Mouse (Mus musculus) lung, postnatal 4 days (tissue): Measurements from ENCODE around the gene Ap1g1.
A peak's percentile ranks its signal among the peaks of the same experiment; 100 is the strongest.
"Not testable (repeated sequence)": the region's sequence is repeated elsewhere in the genome, so short reads cannot be mapped to it uniquely, and the experiment has no call there.

Experiments used
- DNase-seq, 2 experiments: peaks; one replicate each; pipeline ENCODE4 v3.0.0; 2021

The Ap1g1 gene

GRCm38 (mm10) chr8:109868003-109868679 is 89.8 kb downstream of the Ap1g1 start, which contains the start of gene Phlpp2:
Gene Phlpp2, plus strand, starts transcription at chr8:109868542.
- peak; percentile 97 to 98 for DNase-seq

DNA sequence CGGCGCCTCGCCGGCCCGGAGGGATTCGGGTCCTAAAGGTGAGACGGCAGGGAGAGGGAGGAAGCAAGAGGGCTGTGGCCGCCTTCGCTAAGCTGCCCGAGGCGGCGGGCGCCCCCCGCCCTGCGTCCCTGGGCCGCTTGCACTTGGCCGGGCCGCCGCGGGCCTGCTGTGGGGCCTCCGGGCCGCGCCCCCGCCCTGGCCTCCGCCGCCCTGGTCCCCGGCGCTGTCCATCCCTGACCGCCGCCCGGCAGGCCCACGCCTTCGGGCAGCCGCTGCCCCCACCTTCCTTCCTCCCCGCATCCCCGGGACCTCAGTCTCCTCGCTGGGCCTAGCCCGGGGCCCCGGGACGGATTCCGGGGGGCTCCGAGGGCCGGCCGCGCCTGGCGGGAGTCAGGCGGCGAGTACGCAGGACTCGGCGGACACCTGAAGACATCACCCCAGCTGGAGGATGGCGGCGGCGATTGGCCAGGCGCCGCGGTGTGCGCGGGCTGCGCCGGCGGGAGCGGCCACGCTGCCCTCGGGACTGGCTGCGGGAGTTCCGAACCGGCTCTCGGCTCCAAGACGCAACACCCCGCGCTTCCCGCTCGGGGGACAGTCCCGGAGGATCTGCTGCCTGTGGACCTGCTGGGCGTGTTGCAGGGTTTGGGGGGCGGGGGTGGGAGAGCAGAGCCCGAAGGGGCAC is 90.5 kb downstream of the Ap1g1 start:
- peak in 1 of 2 experiments; percentile 59 for DNase-seq

GRCm38 (mm10) chr8:109871056-109871455 is 92.7 kb downstream of the Ap1g1 start:
- DNase-seq: no peak

DNA sequence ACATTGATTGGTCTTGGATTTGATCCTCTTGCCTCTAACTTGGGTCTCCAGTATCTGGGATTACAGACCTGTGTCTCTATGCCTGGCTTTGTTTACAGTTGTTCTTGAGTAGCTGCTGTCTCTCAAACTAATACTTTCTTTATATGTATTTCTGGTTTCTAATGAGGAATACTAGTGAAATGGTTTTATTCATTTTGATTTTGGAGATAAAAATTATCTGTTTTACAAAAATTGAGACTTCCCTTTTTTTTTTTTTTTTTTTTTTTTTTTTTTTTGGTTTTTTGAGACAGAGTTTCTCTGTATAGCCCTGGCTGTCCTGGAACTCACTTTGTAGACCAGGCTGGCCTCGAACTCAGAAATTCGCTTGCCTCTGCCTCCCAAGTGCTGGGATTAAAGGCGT is 95.4 kb downstream of the Ap1g1 start:
- not testable (repeated sequence) for DNase-seq

GRCm38 (mm10) chr8:109880012-109880662 is 101.8 kb downstream of the Ap1g1 start:
- no peak for DNase-seq

DNA sequence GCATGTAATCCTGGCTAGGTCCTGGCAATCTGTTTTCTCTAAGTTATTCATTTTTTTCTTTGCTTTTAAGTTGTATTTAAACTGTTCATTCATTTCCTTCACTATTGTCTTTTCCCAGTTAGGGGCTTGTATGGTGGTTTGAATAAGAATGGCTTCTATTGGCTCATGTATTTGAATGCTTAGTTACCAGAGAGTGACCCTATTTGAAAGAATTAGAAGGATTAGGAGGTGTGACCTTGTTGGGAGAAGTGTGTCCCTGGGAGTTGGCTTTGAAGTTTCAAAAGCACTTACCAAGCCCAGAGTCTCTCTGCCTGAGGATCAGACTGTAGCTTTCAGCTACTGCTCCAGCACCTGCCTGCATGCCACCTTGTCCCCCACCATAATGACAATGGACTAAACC is 106.9 kb downstream of the Ap1g1 start:
- DNase-seq: no peak

DNA sequence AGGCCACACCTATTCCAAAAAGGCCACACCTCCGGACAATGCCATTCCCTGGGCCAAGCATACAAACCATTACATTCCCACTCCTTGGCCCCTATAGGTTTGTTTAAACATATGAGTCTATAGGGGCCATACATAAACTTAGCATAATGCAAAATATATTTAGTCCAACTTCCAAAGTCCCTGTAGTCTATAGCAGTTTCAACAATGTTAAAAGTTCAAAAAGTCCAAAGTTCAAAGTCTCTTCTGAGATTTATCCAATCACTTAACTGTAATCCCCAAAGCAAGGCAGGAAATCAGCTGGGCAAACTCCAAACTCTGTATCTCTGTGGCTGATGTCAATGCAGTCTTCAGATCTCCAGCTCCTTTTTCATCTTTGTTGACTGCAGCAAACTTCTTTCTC is 110.9 kb downstream of the Ap1g1 start:
- DNase-seq: no peak

DNA sequence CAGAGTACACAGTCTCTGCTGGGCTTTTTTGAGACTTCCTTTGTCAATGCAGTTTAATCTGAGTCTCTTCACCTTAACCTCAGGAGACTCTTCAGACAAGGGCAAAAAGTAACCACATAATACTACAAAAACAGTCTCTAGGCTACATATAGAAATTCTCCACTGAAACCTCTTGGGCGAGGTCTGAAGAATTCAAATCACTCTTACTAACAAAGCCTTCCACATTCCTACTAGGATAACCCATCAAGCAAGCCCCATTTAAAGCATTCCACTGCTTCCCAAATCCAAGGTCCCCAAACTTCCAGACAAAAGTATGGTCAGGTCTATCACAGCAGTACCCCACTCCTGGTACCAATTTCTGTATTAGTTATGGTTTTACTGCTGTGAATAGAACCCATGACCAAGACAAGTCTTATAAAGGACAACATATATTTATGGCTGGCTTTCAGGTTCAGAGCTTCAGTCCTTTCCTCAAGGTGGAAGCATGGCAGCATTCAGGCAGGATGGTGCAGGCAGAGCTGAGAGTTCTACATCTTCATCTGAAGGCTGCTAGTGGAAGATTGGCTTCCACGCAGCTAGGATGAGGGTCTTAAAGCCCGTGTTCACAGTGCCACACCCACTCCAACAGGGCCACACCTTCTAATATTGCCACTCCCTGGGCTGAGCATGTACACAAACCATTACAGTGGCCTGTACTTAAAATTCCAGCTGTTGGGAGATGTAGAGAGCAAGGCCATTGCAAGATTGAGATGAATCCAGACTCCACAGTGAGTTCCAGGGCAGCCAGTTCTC is 112.6 kb downstream of the Ap1g1 start:
- no peak for DNase-seq

DNA sequence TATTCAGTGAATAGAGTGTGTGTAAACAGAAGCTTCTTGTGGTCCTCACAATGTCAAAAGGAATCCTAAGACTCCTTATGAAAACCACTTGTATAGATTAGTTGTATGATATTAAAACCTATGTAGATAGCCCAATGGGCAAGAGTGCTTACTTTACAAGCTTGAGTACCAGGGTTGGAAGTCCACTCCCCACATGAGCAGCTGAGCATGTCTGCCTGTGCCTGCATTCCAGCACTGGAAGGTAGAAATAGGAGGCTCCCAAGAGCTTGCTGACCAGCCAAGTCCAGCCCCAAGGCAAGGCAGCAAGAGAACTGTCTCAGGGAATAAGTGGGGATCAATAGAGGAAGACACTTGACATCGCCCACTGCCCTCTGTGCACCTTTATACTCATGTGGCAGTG is 116.3 kb downstream of the Ap1g1 start:
- DNase-seq: peak in 1 of 2 experiments; percentile 24

GRCm38 (mm10) chr8:109895355-109895754 is 117.0 kb downstream of the Ap1g1 start:
- no peak for DNase-seq

- no peak for DNase-seq
Observed at GRCm38 (mm10) chr8:109902379-109902778, 124.0 kb downstream of the Ap1g1 start.

- no peak for DNase-seq
Observed at GRCm38 (mm10) chr8:109903909-109904469, 125.6 kb downstream of the Ap1g1 start.

GRCm38 (mm10) chr8:109904928-109905668 is 126.7 kb downstream of the Ap1g1 start:
- no peak for DNase-seq

GRCm38 (mm10) chr8:109906907-109907306 is 128.6 kb downstream of the Ap1g1 start:
- DNase-seq: no peak

- DNase-seq: no peak
Observed at GRCm38 (mm10) chr8:109907376-109907775, 129.0 kb downstream of the Ap1g1 start.
